Mouse (Mus musculus): Measurements from ENCODE around the gene Gab1. TPM values are rescaled to one million over a fixed set of nuclear protein-coding genes. Genes with fewer than 3 reads are reported as not detected.

The Gab1 gene
- polyA plus RNA-seq, 1 experiment from 2014 or later, result 3.8 TPM

DNA sequence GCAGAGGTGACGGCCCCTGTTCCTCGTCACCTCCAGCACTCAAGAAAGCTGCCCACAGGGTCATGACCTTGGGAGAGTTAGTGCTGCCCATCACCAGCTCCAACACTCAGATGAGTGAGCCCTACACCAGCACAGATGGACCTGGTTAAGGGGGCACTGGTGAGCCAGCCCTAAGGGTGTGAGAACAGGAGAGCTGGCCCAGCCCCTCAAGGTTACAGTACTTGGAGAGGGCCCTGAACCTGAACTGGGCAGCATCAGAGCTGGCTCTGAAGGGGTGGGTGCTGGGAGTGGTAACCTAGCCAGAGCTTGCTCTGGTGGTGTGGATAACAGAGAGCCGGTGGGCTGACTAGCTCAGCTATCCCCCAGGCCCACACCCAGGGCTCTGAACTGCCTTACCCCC is 37.8 kb downstream of the Gab1 start:
- ATAC-seq (no peak), DNase-seq (no peak)
- H3K27ac ChIP-seq (ENCODE audit: low read depth), result no peak overlapping the region
- WGBS (ENCODE audit: insufficient replicate concordance), result 94% methylated on average over 3 of the region's 3 CpGs
- H3K27me3 ChIP-seq (ENCODE audit: insufficient read depth, low read length), result no peaks in the 10 kb centered on the region
- no peak overlapping the region for H3K4me3 ChIP-seq (ENCODE audit: low read depth, low read length)
- H3K9ac ChIP-seq (replicated peaks), result no peak overlapping the region
- peaks cover under 1% of the 10 kb centered on the region; the same call in 1 of the 2 replicates for H3K4me1 ChIP-seq (ENCODE audit: insufficient read depth)
- no peak for TF ChIP-seq CTCF (IDR thresholded peaks at IDR 0.05; ENCODE audit: low read depth)
- no peak for TF ChIP-seq EP300 (IDR thresholded peaks at IDR 0.05; ENCODE audit: low read depth)
- no peaks in the 10 kb centered on the region for H3K9me3 ChIP-seq (ENCODE audit: low read length)
- no peak overlapping the region for H3K4me2 ChIP-seq (ENCODE audit: low read depth, low read length)
- no peaks in the 10 kb centered on the region for H3K36me3 ChIP-seq (replicated peaks; ENCODE audit: insufficient read depth, low read length)

DNA sequence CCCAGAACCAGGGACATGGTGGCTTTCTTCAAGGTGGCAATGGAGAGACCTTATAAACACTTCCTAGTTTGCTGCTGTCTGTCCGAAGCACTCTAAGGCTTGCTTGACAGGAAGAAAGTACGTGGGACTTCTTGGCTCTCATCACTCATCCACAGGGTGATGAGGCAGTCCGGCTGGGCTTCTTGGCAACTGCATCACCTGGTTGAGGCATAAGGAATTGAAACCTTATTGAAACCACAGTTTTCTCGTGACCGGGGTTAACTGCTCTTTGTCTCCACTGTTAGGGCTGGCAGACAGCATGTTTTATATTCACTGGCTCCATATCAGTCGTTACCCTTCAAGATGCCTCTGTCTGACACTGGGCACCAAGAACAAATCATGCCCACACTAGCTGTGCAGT is 40.2 kb downstream of the Gab1 start:
- H3K4me2 ChIP-seq (ENCODE audit: low read depth, low read length), result no peak overlapping the region
- no peak for TF ChIP-seq EP300 (IDR thresholded peaks at IDR 0.05; ENCODE audit: low read depth)
- H3K36me3 ChIP-seq (replicated peaks; ENCODE audit: insufficient read depth, low read length), result no peaks in the 10 kb centered on the region
- no peak overlapping the region for H3K9ac ChIP-seq (replicated peaks)
- H3K4me1 ChIP-seq (ENCODE audit: insufficient read depth), result 0 out of 2 replicates have a peak, but pooled peaks cover 3% of the 10 kb centered on the region
- WGBS (ENCODE audit: insufficient replicate concordance), result 83% methylated on average over 6 of the region's 6 CpGs
- H3K4me3 ChIP-seq (ENCODE audit: low read depth, low read length), result no peak overlapping the region
- ATAC-seq, result no peak
- no peaks in the 10 kb centered on the region for H3K27me3 ChIP-seq (ENCODE audit: insufficient read depth, low read length)
- DNase-seq, result no peak
- no peak overlapping the region for H3K27ac ChIP-seq (ENCODE audit: low read depth)
- no peaks in the 10 kb centered on the region for H3K9me3 ChIP-seq (ENCODE audit: low read length)

DNA sequence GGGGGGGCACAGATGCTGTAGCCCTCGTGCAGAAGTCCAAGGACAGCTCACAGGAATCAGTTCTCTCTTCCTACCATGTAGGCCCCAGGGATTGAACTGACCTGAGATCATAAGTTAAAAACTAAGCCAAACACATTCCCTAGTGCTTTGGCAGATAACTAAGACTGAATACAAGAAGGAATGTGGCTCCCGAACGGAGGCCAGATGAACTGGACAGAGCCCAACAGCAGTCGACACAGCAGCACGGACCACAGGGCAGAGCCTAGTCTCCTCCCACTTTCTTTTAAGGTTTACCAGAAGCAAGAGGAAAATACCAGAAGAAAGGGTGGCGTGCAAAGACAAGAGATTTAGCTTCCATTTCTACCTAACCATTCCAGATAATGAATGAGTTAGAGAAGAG is 42.1 kb downstream of the Gab1 start:
- TF ChIP-seq CTCF (IDR thresholded peaks at IDR 0.05; ENCODE audit: low read depth), result no peak
- no peak for TF ChIP-seq EP300 (IDR thresholded peaks at IDR 0.05; ENCODE audit: low read depth)
- no peak overlapping the region for H3K4me2 ChIP-seq (ENCODE audit: low read depth, low read length)
- DNase-seq (no peak), ATAC-seq (no peak)
- H3K27me3 ChIP-seq (ENCODE audit: insufficient read depth, low read length), result no peaks in the 10 kb centered on the region
- H3K9ac ChIP-seq (replicated peaks), result no peak overlapping the region
- H3K9me3 ChIP-seq (ENCODE audit: low read length), result no peaks in the 10 kb centered on the region
- no peak overlapping the region for H3K4me3 ChIP-seq (ENCODE audit: low read depth, low read length)
- H3K4me1 ChIP-seq (ENCODE audit: insufficient read depth), result 0 out of 2 replicates have a peak, but pooled peaks cover 3% of the 10 kb centered on the region
- 63% methylated on average over 6 of the region's 6 CpGs for WGBS (ENCODE audit: insufficient replicate concordance)
- no peak overlapping the region for H3K27ac ChIP-seq (ENCODE audit: low read depth)
- no peaks in the 10 kb centered on the region for H3K36me3 ChIP-seq (replicated peaks; ENCODE audit: insufficient read depth, low read length)

DNA sequence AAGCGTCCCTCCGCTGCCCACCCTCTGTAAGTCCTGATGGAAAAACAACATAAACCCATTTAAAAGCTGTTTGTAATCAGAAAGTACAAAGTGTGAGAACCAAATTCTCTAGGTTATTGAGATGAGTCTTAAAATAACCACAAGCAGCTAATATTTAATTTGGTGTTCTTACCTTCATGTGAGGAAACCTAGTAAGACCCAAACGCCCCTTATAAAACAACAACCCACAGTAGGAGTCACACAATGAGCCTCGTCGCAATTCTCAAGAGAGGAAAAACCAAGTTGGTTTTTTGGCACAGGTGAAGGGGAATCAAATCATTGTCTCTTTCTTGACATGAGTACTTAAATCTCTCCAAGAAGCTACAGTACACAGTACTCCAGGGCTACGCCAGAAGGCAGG is 44.9 kb downstream of the Gab1 start:
- no peaks in the 10 kb centered on the region for H3K9me3 ChIP-seq (ENCODE audit: low read length)
- H3K9ac ChIP-seq (replicated peaks), result no peak overlapping the region
- ATAC-seq (no peak), DNase-seq (no peak)
- no peak overlapping the region for H3K4me3 ChIP-seq (ENCODE audit: low read depth, low read length)
- 85% methylated on average over 6 of the region's 6 CpGs for WGBS (ENCODE audit: insufficient replicate concordance)
- peaks cover 10% of the 10 kb centered on the region; the same call in 1 of the 2 replicates for H3K4me1 ChIP-seq (ENCODE audit: insufficient read depth)
- H3K27ac ChIP-seq (ENCODE audit: low read depth), result no peak overlapping the region
- TF ChIP-seq EP300 (IDR thresholded peaks at IDR 0.05; ENCODE audit: low read depth) (no peak), CTCF (IDR thresholded peaks at IDR 0.05; ENCODE audit: low read depth) (no peak)
- no peaks in the 10 kb centered on the region for H3K27me3 ChIP-seq (ENCODE audit: insufficient read depth, low read length)
- H3K4me2 ChIP-seq (ENCODE audit: low read depth, low read length), result no peak overlapping the region
- no peaks in the 10 kb centered on the region for H3K36me3 ChIP-seq (replicated peaks; ENCODE audit: insufficient read depth, low read length)

DNA sequence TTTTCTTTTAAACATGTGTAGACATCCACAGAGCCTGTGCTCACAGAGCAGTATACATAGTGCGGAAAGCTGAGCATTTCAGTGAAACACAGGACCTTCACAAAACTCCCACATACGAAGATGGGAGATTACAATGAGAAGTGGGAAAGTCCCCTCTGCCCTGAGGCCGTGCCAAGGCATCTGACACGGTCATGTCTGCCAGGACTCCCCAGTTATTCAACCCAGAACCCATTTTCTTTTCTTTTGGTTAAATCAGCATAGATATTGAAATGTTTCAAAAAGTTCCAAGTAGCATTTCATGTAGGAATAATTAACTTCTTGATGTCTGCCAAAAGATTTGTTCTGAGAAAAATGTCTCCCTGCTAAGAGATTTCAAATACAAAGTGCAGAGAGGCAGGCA is 45.9 kb downstream of the Gab1 start:
- Histone ChIP-seq H3K9ac (replicated peaks) (no peak overlapping the region), H3K27ac (ENCODE audit: low read depth) (no peak overlapping the region), H3K4me1 (ENCODE audit: insufficient read depth) (peaks cover 10% of the 10 kb centered on the region; the same call in 1 of the 2 replicates), H3K27me3 (ENCODE audit: insufficient read depth, low read length) (no peaks in the 10 kb centered on the region), H3K4me3 (ENCODE audit: low read depth, low read length) (no peak overlapping the region), H3K36me3 (replicated peaks; ENCODE audit: insufficient read depth, low read length) (no peaks in the 10 kb centered on the region), H3K9me3 (ENCODE audit: low read length) (no peaks in the 10 kb centered on the region), H3K4me2 (ENCODE audit: low read depth, low read length) (no peak overlapping the region)
- no peak for ATAC-seq
- no peak for TF ChIP-seq CTCF (IDR thresholded peaks at IDR 0.05; ENCODE audit: low read depth)
- TF ChIP-seq EP300 (IDR thresholded peaks at IDR 0.05; ENCODE audit: low read depth), result no peak
- DNase-seq, result no peak
- WGBS (ENCODE audit: insufficient replicate concordance), result 64% methylated on average over 4 of the region's 4 CpGs

DNA sequence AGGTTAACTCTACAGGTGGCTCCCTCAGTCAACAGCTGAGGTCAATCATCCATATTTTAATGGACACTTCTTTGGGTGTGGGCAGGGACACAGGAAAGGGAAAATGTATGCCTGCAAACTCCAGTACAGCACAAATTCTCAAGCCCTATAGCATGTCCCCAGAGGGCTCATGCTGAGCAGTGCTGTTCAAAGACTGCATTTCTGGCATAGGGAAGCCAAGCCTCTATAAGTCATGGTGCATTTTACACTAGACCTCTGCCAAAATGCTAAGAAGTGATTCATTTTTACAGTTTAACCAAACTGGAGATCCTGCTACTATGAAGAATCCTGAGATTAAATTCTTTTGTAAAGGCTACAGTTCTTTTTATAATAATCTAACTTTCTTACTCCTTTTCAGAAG is 47.8 kb downstream of the Gab1 start:
- no peak for DNase-seq
- Histone ChIP-seq H3K27ac (ENCODE audit: low read depth) (no peak overlapping the region; the same call in 1 of the 2 replicates), H3K4me3 (ENCODE audit: low read depth, low read length) (no peak overlapping the region), H3K9me3 (ENCODE audit: low read length) (no peaks in the 10 kb centered on the region), H3K27me3 (ENCODE audit: insufficient read depth, low read length) (no peaks in the 10 kb centered on the region), H3K36me3 (replicated peaks; ENCODE audit: insufficient read depth, low read length) (no peaks in the 10 kb centered on the region), H3K4me1 (ENCODE audit: insufficient read depth) (peaks cover 10% of the 10 kb centered on the region; the same call in 1 of the 2 replicates), H3K4me2 (ENCODE audit: low read depth, low read length) (no peak overlapping the region), H3K9ac (replicated peaks) (no peak overlapping the region)
- ATAC-seq, result 0 out of 2 replicates have a peak, but pooled peaks have one; percentile 1
- TF ChIP-seq CTCF (IDR thresholded peaks at IDR 0.05; ENCODE audit: low read depth), result no peak
- no peak for TF ChIP-seq EP300 (IDR thresholded peaks at IDR 0.05; ENCODE audit: low read depth)

Data from liver, postnatal 0 days (tissue).